Comparison of ENCODE assay signal across 15 mouse cellular contexts in the genomic region with DNA sequence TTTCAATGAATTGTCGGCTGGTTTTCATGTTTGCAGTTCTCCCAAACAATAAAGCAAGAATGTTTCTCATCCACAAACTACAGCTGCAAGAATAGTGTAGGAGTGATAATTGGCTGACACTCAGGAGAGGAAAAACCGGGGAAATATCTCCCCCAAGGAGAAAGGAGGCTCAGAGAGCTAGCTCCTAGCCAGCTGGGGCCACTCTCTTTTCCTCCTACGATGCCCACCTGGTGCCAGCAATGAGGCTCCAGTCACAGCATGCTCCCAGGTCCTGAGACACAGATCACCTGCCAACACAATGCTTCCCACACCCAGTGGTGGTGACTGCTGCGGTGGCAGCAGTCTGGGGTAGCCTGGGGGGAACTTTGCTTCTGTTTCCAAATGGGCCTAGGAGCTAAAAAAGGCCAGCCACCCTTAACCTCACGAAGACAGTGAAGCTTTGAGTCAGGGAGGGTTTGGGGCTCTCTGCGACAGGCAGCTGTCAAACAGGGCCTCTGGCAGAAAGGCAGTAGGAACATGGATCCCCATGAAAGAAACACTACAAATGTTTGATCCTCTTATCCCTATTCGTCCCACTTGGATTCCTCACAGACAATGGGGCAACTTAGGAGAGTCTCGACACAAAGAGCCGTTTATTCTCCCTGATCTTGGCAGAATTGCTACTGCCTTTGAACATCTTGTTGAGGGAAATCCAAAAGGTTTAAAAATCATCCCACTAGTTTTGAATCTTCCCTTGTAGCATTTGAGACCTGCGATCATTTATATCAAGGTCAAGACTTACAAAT.
A peak's percentile ranks its signal among the peaks of the same experiment; 100 is the strongest.
DNase-seq lines count a peak whose midpoint lies in the region; ATAC-seq and TF ChIP-seq lines count a peak whose summit lies in the region.
"Had no signal": no experiment of that assay in that cellular context is flagged by ENCODE, and none has a peak within 500 bp of the region (broad histone marks: within the 10 kb centered on the region; RNA-seq: fewer than 3 reads in every experiment).

No protein-coding gene starts in this region.

- H3K4me2 ChIP-seq in midbrain, embryonic 14.5 days (ENCODE audit: low read length): no peak overlapping the region
- H3K4me2 ChIP-seq: limb, embryonic 12.5 days; stomach, embryonic 15.5 days had no signal

- no peak overlapping the region for H3K27ac ChIP-seq in midbrain, embryonic 14.5 days (replicated peaks; ENCODE audit: low read depth, low read length)
- H3K27ac ChIP-seq: limb, embryonic 12.5 days; macrophage; stomach, embryonic 15.5 days had no signal

- ATAC-seq in midbrain, embryonic 14.5 days (ENCODE audit: low FRiP score, low TSS enrichment): no peak
- ATAC-seq: intestine, postnatal 0 days; Patski had no signal

- no peak for TF ChIP-seq POLR2A in brain, embryonic 14.5 days (IDR thresholded peaks at IDR 0.05; ENCODE audit: borderline replicate concordance, extremely low read depth, insufficient read depth, insufficient read length, poor library complexity, severe bottlenecking)

- 9% methylated on average over 10 of the region's 10 CpGs for WGBS in midbrain, embryonic 14.5 days

- H3K4me3 ChIP-seq in midbrain, embryonic 14.5 days (replicated peaks; ENCODE audit: low read depth, low read length): no peak overlapping the region
- H3K4me3 ChIP-seq: limb, embryonic 12.5 days; stomach, embryonic 15.5 days had no signal

- H3K4me1 ChIP-seq in midbrain, embryonic 14.5 days (ENCODE audit: control insufficient read depth, insufficient read depth, low read length): 0 out of 2 replicates have a peak, but pooled peaks cover 6% of the 10 kb centered on the region
- H3K4me1 ChIP-seq: stomach, embryonic 15.5 days had no signal

- H3K27me3 ChIP-seq in midbrain, embryonic 14.5 days (ENCODE audit: control insufficient read depth, insufficient read depth, low read length): peaks cover 3% of the 10 kb centered on the region
- H3K27me3 ChIP-seq: CH12.LX; Patski; stomach, embryonic 15.5 days had no signal

- peak; percentile 7 to 47 for DNase-seq in kidney, postnatal 4 days
- DNase-seq in kidney, postnatal 14 days: no peak
- DNase-seq in brain, embryonic 14.5 days (ENCODE audit: low read depth): peak; percentile 52
- DNase-seq in embryo, embryonic 9.5 days (ENCODE audit: extremely low spot score): peak; percentile 19
- peak; percentile 44 for DNase-seq in midbrain, embryonic 14.5 days
- no peak for DNase-seq in adrenal gland, adult (ENCODE audit: inconsistent age in 2 of 2, low spot score in 1 of 2)
- no peak for DNase-seq in urinary bladder, adult 2 months (ENCODE audit: low spot score)
- DNase-seq: adrenal gland, adult 2 months; heart, postnatal 4 days had no signal

- no peaks in the 10 kb centered on the region for H3K9me3 ChIP-seq in midbrain, embryonic 14.5 days (ENCODE audit: control insufficient read depth, low read length)
- H3K9me3 ChIP-seq: limb, embryonic 12.5 days; stomach, embryonic 15.5 days had no signal

- no peaks in the 10 kb centered on the region for H3K36me3 ChIP-seq in midbrain, embryonic 14.5 days (ENCODE audit: control insufficient read depth, insufficient read depth, low read length)
- H3K36me3 ChIP-seq: limb, embryonic 12.5 days; stomach, embryonic 15.5 days had no signal

- H3K9ac ChIP-seq in midbrain, embryonic 14.5 days (replicated peaks; ENCODE audit: low read length): 0 out of 2 replicates have a peak overlapping the region, but pooled peaks have one; percentile 9
- H3K9ac ChIP-seq: limb, embryonic 12.5 days; stomach, embryonic 15.5 days had no signal

- no peak for TF ChIP-seq CTCF in brain, embryonic 14.5 days (IDR thresholded peaks at IDR 0.05; ENCODE audit: borderline replicate concordance, extremely low read depth, insufficient read depth, insufficient read length)

Comparison
In these comparisons a context has a peak if more than half of its experiments do, and no peak if none do; other contexts are left out.
1. DNase-seq: peak in kidney, postnatal 4 days (2 of 2), brain, embryonic 14.5 days (single experiment), embryo, embryonic 9.5 days (single experiment) and midbrain, embryonic 14.5 days (single experiment); none in kidney, postnatal 14 days (single experiment), adrenal gland, adult (0 of 2) and urinary bladder, adult 2 months (single experiment).